Mouse (Mus musculus) intestine, postnatal 0 days (tissue): ENCODE results near the gene Gna15. TPM values are rescaled to one million over a fixed set of nuclear protein-coding genes. Genes with fewer than 3 reads are reported as not detected.
A peak's percentile ranks its signal among the peaks of the same experiment; 100 is the strongest.

Source experiments
- ATAC-seq: fragments of 200-750 bp; cut with Nextera tagmentation; 2 replicates; pipeline ENCODE4 v1.8.0; 2017; ENCODE audit warnings: mild to moderate bottlenecking, moderate TSS enrichment, moderate library complexity
- H3K27ac ChIP-seq: fragments of 300-500 bp; sonication (generic); 2 replicates; pipeline ENCODE4 v1.5.1; 2014; ENCODE audit warnings: mild to moderate bottlenecking, low read depth, low read length, moderate library complexity
- H3K27me3 ChIP-seq: fragments of 300-500 bp; sonication (generic); replicated peaks from 2 replicates; pipeline ENCODE4 v1.6.1; 2014; ENCODE audit warnings: low read length, mixed read lengths; ENCODE audit not compliant: control insufficient read depth, insufficient read depth
- H3K36me3 ChIP-seq: fragments of 300-500 bp; sonication (generic); 2 replicates; pipeline ENCODE4 v1.6.1; 2014; ENCODE audit warnings: mild to moderate bottlenecking, moderate library complexity; ENCODE audit not compliant: control insufficient read depth, insufficient read depth
- H3K4me1 ChIP-seq: fragments of 300-500 bp; sonication (generic); replicated peaks from 2 replicates; pipeline ENCODE4 v1.6.1; 2014; ENCODE audit warnings: antibody characterized with exemption, low read length, mixed read lengths; ENCODE audit not compliant: control insufficient read depth, insufficient read depth
- H3K4me2 ChIP-seq: fragments of 300-500 bp; sonication (generic); replicated peaks from 2 replicates; pipeline ENCODE4 v1.6.1; 2014; ENCODE audit warnings: low read depth, mild to moderate bottlenecking, moderate library complexity
- H3K4me3 ChIP-seq: fragments of 300-500 bp; sonication (generic); 2 replicates; pipeline ENCODE4 v1.5.1; 2014; ENCODE audit warnings: low read depth, low read length
- H3K9ac ChIP-seq: fragments of 300-500 bp; sonication (generic); 2 replicates; pipeline ENCODE4 v1.6.1; 2014; ENCODE audit warnings: mild to moderate bottlenecking, low read depth, low read length
- H3K9me3 ChIP-seq: fragments of 300-500 bp; sonication (generic); 2 replicates; pipeline ENCODE4 v1.6.1; 2016; ENCODE audit warnings: mixed run types; ENCODE audit not compliant: control insufficient read depth
- CTCF ChIP-seq: sonication (generic); IDR thresholded peaks from 2 replicates; pipeline ENCODE4 v1.5.1; 2016; ENCODE audit warnings: low read depth, mild to moderate bottlenecking, control low read depth, antibody characterized with exemption, moderate library complexity
- WGBS: fragments of 180-500 bp; shearing (Covaris S2); extraction: QIAGEN DNeasy Blood & Tissue Kit; methylation state at CpG from one replicate; pipeline ENCODE4 v1.1.7; 2014; 5-methylcytosine and 5-hydroxymethylcytosine counted together
- polyA plus RNA-seq: library from polyadenylated mRNA; unstranded; fragments of >200 nt; fragmentation: Nextera tagmentation; extraction: Ambion mirVana; gene quantifications from 2 replicates; pipeline ENCODE4 v1.2.1, GENCODE M21; 2015

The Gna15 gene
- polyA plus RNA-seq, 1 experiment from 2014 or later: 0.64 TPM

DNA sequence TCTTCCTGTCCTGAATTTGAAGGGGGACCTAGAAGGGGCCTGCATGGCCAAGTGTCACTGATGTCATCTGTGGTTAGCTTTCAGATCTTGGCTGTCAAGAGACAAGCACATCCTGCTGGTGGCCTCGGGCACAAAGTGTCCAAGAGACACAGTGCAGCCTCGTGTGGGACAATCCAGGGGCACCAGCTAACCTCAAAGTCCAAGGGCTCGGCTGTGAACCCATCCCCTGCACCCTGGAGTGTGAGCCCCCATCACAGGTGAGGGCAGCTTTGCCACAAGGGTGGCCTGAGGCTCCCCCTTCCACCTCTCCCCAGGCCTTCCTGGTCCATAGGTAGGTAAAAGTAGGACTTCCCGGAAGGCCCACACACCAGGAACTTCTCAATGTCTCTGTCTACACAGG is 60.5 kb downstream of the Gna15 start:
- 64% methylated on average over 4 of the region's 4 CpGs for WGBS
- no peak for ATAC-seq
- no peak overlapping the region for H3K4me3 ChIP-seq

DNA sequence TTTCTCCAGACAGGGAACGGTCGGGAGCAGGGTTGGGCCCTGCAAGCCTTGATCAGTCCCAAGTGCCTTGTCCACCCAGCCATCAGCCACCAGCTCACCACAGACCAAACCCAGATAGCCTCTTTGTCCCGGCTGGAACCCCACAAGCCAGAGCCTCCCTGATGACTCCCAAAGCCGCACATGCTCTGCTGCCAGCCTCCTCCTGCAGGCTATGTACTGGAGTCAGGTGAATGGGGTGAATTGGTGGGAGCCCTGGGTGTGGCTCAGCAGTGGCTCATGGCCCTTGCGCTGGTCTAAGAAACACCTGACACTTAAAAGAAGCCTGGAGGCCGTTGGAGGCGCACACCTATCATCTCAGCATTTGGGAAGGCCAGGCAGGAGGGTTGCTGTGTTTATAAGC is 61.1 kb downstream of the Gna15 start:
- WGBS: 82% methylated on average over 7 of the region's 7 CpGs
- ATAC-seq: no peak

More for the DNA sequence above, 60.5 kb downstream of the Gna15 start:
- Histone ChIP-seq H3K36me3 (no peaks in the 10 kb centered on the region), H3K4me2 (no peak overlapping the region), H3K4me1 (peaks cover 4% of the 10 kb centered on the region), H3K27me3 (peaks cover 53% of the 10 kb centered on the region), H3K9ac (no peak overlapping the region), H3K27ac (no peak overlapping the region), H3K9me3 (no peaks in the 10 kb centered on the region)
- no peak for TF ChIP-seq CTCF

DNA sequence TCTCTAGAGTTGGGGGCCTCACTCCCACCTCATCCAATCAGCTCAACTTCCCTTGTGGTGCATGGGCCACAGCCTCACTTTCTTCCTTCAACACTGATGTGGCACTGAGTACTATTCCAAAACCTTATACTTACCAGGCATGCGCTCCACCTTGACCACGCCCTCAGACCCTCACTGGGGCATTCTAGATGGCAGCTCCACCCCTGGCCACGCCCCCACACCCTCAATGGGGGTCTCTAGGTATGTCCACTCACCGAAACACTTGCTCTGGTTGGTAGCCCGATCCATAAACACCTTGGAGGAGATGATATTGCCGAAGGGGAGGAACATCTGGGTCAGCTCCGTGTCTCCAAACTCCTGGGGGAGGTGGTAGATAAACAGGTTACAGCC is 61.6 kb downstream of the Gna15 start:
- no peak for TF ChIP-seq CTCF
- Histone ChIP-seq H3K27ac (no peak overlapping the region), H3K4me1 (peaks cover 4% of the 10 kb centered on the region), H3K27me3 (peaks cover 62% of the 10 kb centered on the region), H3K9me3 (no peaks in the 10 kb centered on the region), H3K4me2 (peak overlapping the region; percentile 54), H3K9ac (no peak overlapping the region), H3K36me3 (no peaks in the 10 kb centered on the region), H3K4me3 (0 out of 2 replicates have a peak overlapping the region, but pooled peaks have one; percentile 11)
- no peak for ATAC-seq
- WGBS: 43% methylated on average over 7 of the region's 7 CpGs

More for the DNA sequence above, 61.1 kb downstream of the Gna15 start:
- no peaks in the 10 kb centered on the region for H3K9me3 ChIP-seq
- H3K4me3 ChIP-seq: no peak overlapping the region
- H3K4me2 ChIP-seq: no peak overlapping the region
- no peaks in the 10 kb centered on the region for H3K36me3 ChIP-seq
- no peak overlapping the region for H3K9ac ChIP-seq
- no peak overlapping the region for H3K27ac ChIP-seq
- peaks cover 4% of the 10 kb centered on the region for H3K4me1 ChIP-seq
- no peak for TF ChIP-seq CTCF
- H3K27me3 ChIP-seq: peaks cover 57% of the 10 kb centered on the region

DNA sequence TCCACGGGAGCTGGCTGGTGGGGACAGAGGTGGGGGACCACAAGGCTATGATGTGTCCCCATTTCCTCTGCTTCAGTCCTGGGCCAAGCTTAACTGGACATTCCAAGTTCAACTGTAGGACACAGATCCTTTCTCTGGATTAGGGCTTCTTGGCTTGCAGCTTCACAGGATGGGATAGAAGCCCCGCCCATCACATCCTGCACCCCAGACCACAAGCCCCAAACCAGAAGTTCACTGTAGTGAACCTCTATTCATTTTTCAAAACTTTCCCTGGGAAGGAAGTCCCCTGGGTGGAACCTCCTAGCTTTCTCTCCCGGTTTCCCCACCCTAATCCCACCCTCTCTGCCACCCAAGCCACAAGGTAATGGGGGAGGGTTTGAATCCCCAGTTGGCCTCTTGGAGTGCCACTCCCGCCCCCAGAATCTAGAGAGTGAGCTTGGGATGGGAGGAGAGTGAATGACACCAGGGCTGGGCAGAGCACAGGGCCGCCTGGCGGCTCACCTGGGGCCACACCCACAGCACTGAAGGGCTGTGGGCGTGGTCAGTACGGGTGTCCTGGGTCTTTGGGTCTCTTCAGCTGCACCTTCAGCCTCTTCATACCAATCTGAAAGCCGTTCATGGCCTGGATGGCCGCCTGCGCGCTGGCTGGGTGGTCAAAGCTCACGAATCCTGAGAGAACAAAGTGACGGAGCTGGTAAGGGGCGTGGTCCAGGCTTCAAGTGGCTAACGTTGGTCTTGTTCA is 62.2 kb downstream of the Gna15 start:
- Histone ChIP-seq H3K36me3 (no peaks in the 10 kb centered on the region), H3K27ac (no peak overlapping the region; the same call in 1 of the 2 replicates), H3K9ac (no peak overlapping the region), H3K27me3 (peaks cover 67% of the 10 kb centered on the region), H3K4me3 (peak overlapping the region; percentile 11; the same call in 1 of the 2 replicates), H3K9me3 (no peaks in the 10 kb centered on the region), H3K4me1 (peaks cover 4% of the 10 kb centered on the region), H3K4me2 (peak overlapping the region; percentile 54)
- no peak for ATAC-seq
- WGBS: 10% methylated on average over 16 of the region's 16 CpGs
- no peak; the same call in 1 of the 2 replicates for TF ChIP-seq CTCF

DNA sequence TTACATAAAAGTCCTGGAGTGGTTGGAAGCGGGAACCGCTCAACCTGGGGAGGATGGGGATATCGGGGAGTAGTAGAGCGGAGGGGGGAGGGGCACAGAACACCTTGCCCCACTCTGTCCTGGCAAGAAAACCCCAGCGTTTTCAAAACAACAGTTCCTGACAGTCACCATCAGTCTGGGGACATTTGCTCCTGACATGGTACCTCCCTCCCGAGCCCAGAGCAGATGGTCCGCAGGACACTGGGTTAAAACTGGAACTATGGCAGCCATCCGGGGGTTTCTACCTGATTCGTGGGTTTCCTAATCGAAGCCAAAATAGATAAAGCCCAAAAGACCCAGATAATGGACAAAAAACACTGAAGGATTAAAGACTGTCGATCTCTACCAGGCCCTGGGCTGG is 63.1 kb downstream of the Gna15 start:
- Histone ChIP-seq H3K9ac (no peak overlapping the region), H3K4me1 (peaks cover 4% of the 10 kb centered on the region), H3K4me2 (no peak overlapping the region), H3K36me3 (no peaks in the 10 kb centered on the region), H3K4me3 (no peak overlapping the region), H3K27me3 (peaks cover 75% of the 10 kb centered on the region), H3K9me3 (no peaks in the 10 kb centered on the region), H3K27ac (no peak overlapping the region)
- TF ChIP-seq CTCF: no peak
- ATAC-seq: no peak
- WGBS: 49% methylated on average over 11 of the region's 11 CpGs

DNA sequence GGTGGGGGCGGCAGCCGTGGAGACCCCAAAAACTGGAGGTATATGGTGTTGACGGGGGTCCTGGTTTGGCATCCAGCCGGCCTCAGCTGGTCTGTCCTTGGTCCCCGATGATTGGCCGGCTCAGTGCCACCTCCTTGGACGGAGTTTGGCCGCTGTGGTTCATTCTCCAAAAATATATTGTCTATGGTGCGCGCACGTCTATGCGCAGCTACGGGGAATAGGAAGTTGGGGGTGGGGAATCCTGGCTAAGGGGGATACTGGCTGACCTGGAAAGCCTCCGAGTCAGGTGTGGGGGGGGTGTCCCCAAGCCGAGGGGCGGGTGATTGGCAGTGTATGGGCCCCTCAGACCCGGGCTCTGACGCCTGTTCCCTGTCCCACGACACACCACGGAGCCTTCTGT is 63.6 kb downstream of the Gna15 start:
- Histone ChIP-seq H3K9ac (no peak overlapping the region), H3K27me3 (peaks cover 80% of the 10 kb centered on the region), H3K36me3 (no peaks in the 10 kb centered on the region), H3K4me1 (peaks cover 4% of the 10 kb centered on the region), H3K27ac (no peak overlapping the region), H3K4me2 (no peak overlapping the region), H3K9me3 (no peaks in the 10 kb centered on the region), H3K4me3 (no peak overlapping the region)
- ATAC-seq: no peak
- TF ChIP-seq CTCF: no peak
- 32% methylated on average over 20 of the region's 20 CpGs for WGBS
